ENCODE assay signal across 12 mouse cellular contexts in the genomic region with DNA sequence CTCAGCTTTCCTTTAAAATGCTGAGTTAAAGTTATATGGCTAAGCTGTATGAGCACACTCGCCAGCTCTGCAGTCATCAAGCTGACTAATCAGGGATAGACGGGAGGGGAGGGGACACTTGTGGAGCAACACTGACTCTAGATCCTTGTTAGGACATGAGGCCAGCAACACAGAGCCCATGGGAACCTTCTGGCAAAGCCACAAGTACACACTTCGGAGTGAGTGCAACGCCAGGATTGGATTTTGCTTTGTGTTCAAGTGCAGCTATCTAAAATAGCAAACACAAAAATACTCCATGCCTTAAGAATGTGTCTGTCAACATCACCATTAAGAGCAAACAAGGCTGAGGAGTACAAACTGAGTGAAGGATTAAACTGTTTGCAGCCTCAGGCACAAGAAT. TPM values are rescaled to one million over a fixed set of nuclear protein-coding genes. Genes with fewer than 3 reads are reported as not detected.
DNase-seq lines count a peak whose midpoint lies in the region; ATAC-seq and TF ChIP-seq lines count a peak whose summit lies in the region.
"Had no signal": no experiment of that assay in that cellular context is flagged by ENCODE, and none has a peak within 500 bp of the region (broad histone marks: within the 10 kb centered on the region; RNA-seq: fewer than 3 reads in every experiment).

No protein-coding gene starts in this region.

- no peak for TF ChIP-seq EP300 in stomach, postnatal 0 days (optimal IDR thresholded peaks at IDR 0.05)

- H3K4me2 ChIP-seq in stomach, postnatal 0 days (replicated peaks; ENCODE audit: low read depth), result no peak overlapping the region

- no peak overlapping the region for H3K9ac ChIP-seq in stomach, postnatal 0 days (ENCODE audit: low read length)

- no peak overlapping the region; the same call in none of the 2 replicates for H3K27ac ChIP-seq in stomach, postnatal 0 days (replicated peaks)

- DNase-seq in kidney, postnatal 10 days, result peak; percentile 22
- no peak for DNase-seq in kidney, adult 9 months
- DNase-seq in gastrocnemius, postnatal 25 days, result peak; percentile 72
- DNase-seq in heart, postnatal 36 days, result peak; percentile 62 to 65
- peak; percentile 72 for DNase-seq in stomach, postnatal 0 days (ENCODE audit: low spot score)
- DNase-seq in left cerebral cortex, adult 18-20 months (ENCODE audit: low spot score in 2 of 2), result no peak
- DNase-seq in left cerebral cortex, postnatal 36 days (ENCODE audit: low spot score in 2 of 2), result no peak
- DNase-seq in right cerebral cortex, postnatal 4 days, result no peak
- DNase-seq: cerebellum, adult 2 months; liver had no signal

- no peaks in the 10 kb centered on the region for H3K4me1 ChIP-seq in stomach, postnatal 0 days (replicated peaks; ENCODE audit: control insufficient read depth, insufficient read depth)

- no peak overlapping the region for H3K4me3 ChIP-seq in stomach, postnatal 0 days (ENCODE audit: low read depth, low read length)
- H3K4me3 ChIP-seq: erythroblast, embryonic 14.5 days had no signal

- 39% methylated on average over 4 of the region's 4 CpGs for WGBS in stomach, postnatal 0 days

- no peak for TF ChIP-seq CTCF in stomach, postnatal 0 days (IDR thresholded peaks at IDR 0.05; ENCODE audit: low read depth)

- H3K27me3 ChIP-seq in stomach, postnatal 0 days (ENCODE audit: control insufficient read depth, insufficient read depth, low read length), result no peaks in the 10 kb centered on the region

- peak; percentile 98 for ATAC-seq in stomach, postnatal 0 days (ENCODE audit: low FRiP score, low TSS enrichment)
- ATAC-seq: CD4-positive, CD25-positive, alpha-beta regulatory T cell, adult 4 months had no signal

- no peaks in the 10 kb centered on the region for H3K9me3 ChIP-seq in stomach, postnatal 0 days (ENCODE audit: control insufficient read depth, low read length)

- intact Hi-C loops in heart, postnatal 36 days (cut with DNase I), result no loop called here
- intact Hi-C loops in left cerebral cortex, postnatal 36 days (cut with DNase I), result no loop called here

- no peaks in the 10 kb centered on the region for H3K36me3 ChIP-seq in stomach, postnatal 0 days (ENCODE audit: control insufficient read depth, insufficient read depth, low read length)

RNA-seq across cellular contexts. Expression of a gene that starts 29.8 kb away (rescaled TPM):
- 10 to 100 TPM; 31.9 to 32.9 TPM for total RNA-seq in gastrocnemius, postnatal 25 days (2021)
- 10 to 100 TPM; 66.7 to 74.2 TPM for total RNA-seq in heart, postnatal 36 days (2021)
- polyA plus RNA-seq in stomach, postnatal 0 days (2015; fragmentation: Nextera tagmentation; extraction: Ambion mirVana), result 36.4 and 37.7 TPM in 2 replicates
- total RNA-seq in left cerebral cortex, adult 18-20 months (2021), result 10 to 100 TPM; 29.3 to 33.2 TPM
- 10 to 100 TPM; 26.8 to 27.0 TPM for total RNA-seq in left cerebral cortex, postnatal 36 days (2021)

RNA-seq across cellular contexts. Expression of a gene that starts 29.9 kb away (rescaled TPM):
- total RNA-seq in gastrocnemius, postnatal 25 days (2021), result 10 to 100 TPM in 1 of 2 experiments, 1 to 10 TPM in 1; 8.6 to 12.0 TPM
- 10 to 100 TPM; 17.0 to 19.7 TPM for total RNA-seq in heart, postnatal 36 days (2021)
- 29.6 and 32.6 TPM in 2 replicates for polyA plus RNA-seq in stomach, postnatal 0 days (2015; fragmentation: Nextera tagmentation; extraction: Ambion mirVana)
- total RNA-seq in left cerebral cortex, adult 18-20 months (2021), result 10 to 100 TPM; 39.1 to 43.4 TPM
- 10 to 100 TPM; 39.9 to 41.4 TPM for total RNA-seq in left cerebral cortex, postnatal 36 days (2021)

Comparison
In these comparisons a context has a peak if more than half of its experiments do, and no peak if none do; other contexts are left out.
1. DNase-seq: peak in kidney, postnatal 10 days (single experiment), gastrocnemius, postnatal 25 days (single experiment), heart, postnatal 36 days (2 of 2) and stomach, postnatal 0 days (single experiment); none in kidney, adult 9 months (single experiment), left cerebral cortex, adult 18-20 months (0 of 2), left cerebral cortex, postnatal 36 days (0 of 2) and right cerebral cortex, postnatal 4 days (single experiment).